Mouse (Mus musculus): ENCODE measurements at regions not wholly inside any gene's neighbourhood (a gene's known extent, or its start where the extent isn't known, plus 50 kb on each side); places are given as distances from the start of the nearest gene placed in this dataset.

DNA sequence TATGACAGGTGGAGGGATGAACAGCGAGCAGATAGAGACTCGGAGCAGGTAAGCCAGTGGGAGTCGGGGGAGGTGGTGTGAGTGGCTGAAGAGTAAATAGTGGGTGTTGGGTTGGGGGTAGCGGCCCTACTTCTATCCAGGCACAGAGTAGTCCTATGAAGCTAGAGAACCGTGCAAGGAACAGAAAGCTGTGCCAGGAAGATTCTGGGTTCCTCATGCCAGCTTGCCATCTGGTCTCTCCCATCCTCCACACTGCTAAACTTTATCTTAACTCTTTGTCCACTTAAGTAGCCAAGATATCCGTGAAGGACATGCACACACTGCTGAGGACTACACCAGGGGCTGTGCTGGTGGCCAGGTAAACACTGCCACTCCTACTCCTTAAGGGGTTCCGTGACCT lies 234.9 kb downstream of the Mroh4 start:
- no peak for TF ChIP-seq GATA1 (IDR thresholded peaks at IDR 0.05; ENCODE audit: borderline replicate concordance, low read length)
- no peak for TF ChIP-seq FLI1 (IDR thresholded peaks at IDR 0.05; ENCODE audit: low read length)

All from megakaryocyte, embryonic 14.5 days (primary cell).